Mouse (Mus musculus) regulatory T cell (primary cell): ENCODE results near the gene Tmem242.

Source experiments
- in situ Hi-C: fragments of 300-600 bp; cut with MboI, MseI; formaldehyde crosslinking; loops from one replicate; pipeline ENCODE4 v1.15.1; 2025; ENCODE audit warnings: high pct_unique_total_duplicates

Tmem242 gene

GRCm38 (mm10) chr17:5418545-5418944 is 21.5 kb downstream of the Tmem242 start, which contains the start of gene Ldhal6b:
Gene Ldhal6b, minus strand, starts transcription at chr17:5418767.
- in situ Hi-C loops: no loop called here

GRCm38 (mm10) chr17:5416518-5416917 is 23.5 kb downstream of the Tmem242 start:
- in situ Hi-C loops: no loop called here

- in situ Hi-C loops: no loop called here
Measured at GRCm38 (mm10) chr17:5414041-5414440, 26.0 kb downstream of the Tmem242 start.

GRCm38 (mm10) chr17:5413350-5413749 is 26.7 kb downstream of the Tmem242 start:
- in situ Hi-C loops: no loop called here

GRCm38 (mm10) chr17:5412740-5413139 is 27.3 kb downstream of the Tmem242 start:
- in situ Hi-C loops: no loop called here

GRCm38 (mm10) chr17:5412301-5412700 is 27.8 kb downstream of the Tmem242 start:
- in situ Hi-C loops: no loop called here

- in situ Hi-C loops: no loop called here
Measured at GRCm38 (mm10) chr17:5411205-5411604, 28.9 kb downstream of the Tmem242 start.

GRCm38 (mm10) chr17:5410336-5410735 is 29.7 kb downstream of the Tmem242 start:
- in situ Hi-C loops: no loop called here

- in situ Hi-C loops: no loop called here
Measured at GRCm38 (mm10) chr17:5407030-5407429, 33.0 kb downstream of the Tmem242 start.

- in situ Hi-C loops: no loop called here
Measured at GRCm38 (mm10) chr17:5406566-5406965, 33.5 kb downstream of the Tmem242 start.

- in situ Hi-C loops: loop anchor here (5.0 kb wide), 1 partner anchor 272 kb away; no protein-coding TSS in a partner anchor
Measured at GRCm38 (mm10) chr17:5403885-5404284, 36.2 kb downstream of the Tmem242 start.

- in situ Hi-C loops: loop anchor here (5.0 kb wide), 1 partner anchor 270 kb away; no protein-coding TSS in a partner anchor
Measured at GRCm38 (mm10) chr17:5402624-5403023, 37.4 kb downstream of the Tmem242 start.

- in situ Hi-C loops: loop anchor here (5.0 kb wide), 1 partner anchor 270 kb away; no protein-coding TSS in a partner anchor
Measured at GRCm38 (mm10) chr17:5402069-5402468, 38.0 kb downstream of the Tmem242 start.

GRCm38 (mm10) chr17:5401288-5401687 is 38.8 kb downstream of the Tmem242 start:
- in situ Hi-C loops: loop anchor here (5.0 kb wide), 1 partner anchor 269 kb away; no protein-coding TSS in a partner anchor

- in situ Hi-C loops: loop anchor here (5.0 kb wide), 1 partner anchor 268 kb away; no protein-coding TSS in a partner anchor
Measured at GRCm38 (mm10) chr17:5400435-5401090, 39.5 kb downstream of the Tmem242 start.

- in situ Hi-C loops: loop anchor here (5.0 to 10.0 kb wide), 2 partner anchors 50 to 153 kb away; no protein-coding TSS in a partner anchor
Measured at GRCm38 (mm10) chr17:5397148-5398007, 42.7 kb downstream of the Tmem242 start.

GRCm38 (mm10) chr17:5396213-5396612 is 43.8 kb downstream of the Tmem242 start:
- in situ Hi-C loops: loop anchor here (5.0 to 10.0 kb wide), 2 partner anchors 49 to 151 kb away; no protein-coding TSS in a partner anchor

- in situ Hi-C loops: loop anchor here (5.0 to 10.0 kb wide), 2 partner anchors 48 to 151 kb away; no protein-coding TSS in a partner anchor
Measured at GRCm38 (mm10) chr17:5395454-5396205, 44.4 kb downstream of the Tmem242 start.

- in situ Hi-C loops: loop anchor here (10.0 kb wide), 1 partner anchor 146 kb away; no protein-coding TSS in a partner anchor
Measured at GRCm38 (mm10) chr17:5390682-5391081, 49.4 kb downstream of the Tmem242 start.

GRCm38 (mm10) chr17:5388351-5388750 is 51.7 kb downstream of the Tmem242 start:
- in situ Hi-C loops: no loop called here

- in situ Hi-C loops: no loop called here
Measured at GRCm38 (mm10) chr17:5386885-5387545, 53.0 kb downstream of the Tmem242 start.
